Mouse (Mus musculus) intestine, embryonic 14.5 days (tissue): ENCODE data around the gene Zfp72. TPM values are rescaled to one million over a fixed set of nuclear protein-coding genes. Genes with fewer than 3 reads are reported as not detected.

ENCODE experiments used
- ATAC-seq: fragments of 200-750 bp; cut with Nextera tagmentation; replicated peaks from 2 replicates; pipeline ENCODE4 v1.8.0; 2017; ENCODE audit warnings: low read depth, moderate number of reproducible peaks, moderate TSS enrichment, moderate library complexity; ENCODE audit not compliant: low FRiP score, low TSS enrichment
- DNase-seq: peaks from one replicate; pipeline ENCODE4 v3.0.0-alpha.2; 2018; ENCODE audit warnings: low spot score
- H3K27ac ChIP-seq: fragments of 300-500 bp; sonication (generic); 2 replicates; pipeline ENCODE4 v1.5.1; 2014; ENCODE audit warnings: low read depth, mild to moderate bottlenecking, control low read depth
- H3K27me3 ChIP-seq: fragments of 300-500 bp; sonication (generic); replicated peaks from 2 replicates; pipeline ENCODE4 v1.6.1; 2014; ENCODE audit warnings: low read length, control low read depth; ENCODE audit not compliant: control insufficient read depth, insufficient read depth
- H3K36me3 ChIP-seq: fragments of 300-500 bp; sonication (generic); 2 replicates; pipeline ENCODE4 v1.6.1; 2014; ENCODE audit warnings: low read length, control low read depth; ENCODE audit not compliant: control insufficient read depth, insufficient read depth
- H3K4me1 ChIP-seq: fragments of 300-500 bp; sonication (generic); replicated peaks from 2 replicates; pipeline ENCODE4 v1.6.1; 2014; ENCODE audit warnings: low read length, control low read depth, mixed read lengths; ENCODE audit not compliant: control insufficient read depth, insufficient read depth
- H3K4me2 ChIP-seq: fragments of 300-500 bp; sonication (generic); 2 replicates; pipeline ENCODE4 v1.6.1; 2014; ENCODE audit warnings: low read length
- H3K4me3 ChIP-seq: fragments of 300-500 bp; sonication (generic); 2 replicates; pipeline ENCODE4 v1.5.1; 2014; ENCODE audit warnings: low read depth, low read length, control low read depth, mixed read lengths
- H3K9ac ChIP-seq: fragments of 300-500 bp; sonication (generic); 2 replicates; pipeline ENCODE4 v1.6.1; 2014; ENCODE audit warnings: mild to moderate bottlenecking, low read length
- H3K9me3 ChIP-seq: fragments of 300-500 bp; sonication (generic); 2 replicates; pipeline ENCODE4 v1.6.1; 2016; ENCODE audit warnings: low read length, control low read depth; ENCODE audit not compliant: control insufficient read depth
- WGBS: fragments of 180-500 bp; shearing (Covaris S2); extraction: QIAGEN DNeasy Blood & Tissue Kit; methylation state at CpG from one replicate; pipeline ENCODE4 v1.1.7; 2014; 5-methylcytosine and 5-hydroxymethylcytosine counted together
- polyA plus RNA-seq: library from polyadenylated mRNA; unstranded; fragments of >200 nt; fragmentation: Nextera tagmentation; extraction: Ambion mirVana; gene quantifications from 2 replicates; pipeline ENCODE4 v1.2.1, GENCODE M21; 2014

The Zfp72 gene
- polyA plus RNA-seq, 1 experiment from 2014 or later: 4.5 TPM

DNA sequence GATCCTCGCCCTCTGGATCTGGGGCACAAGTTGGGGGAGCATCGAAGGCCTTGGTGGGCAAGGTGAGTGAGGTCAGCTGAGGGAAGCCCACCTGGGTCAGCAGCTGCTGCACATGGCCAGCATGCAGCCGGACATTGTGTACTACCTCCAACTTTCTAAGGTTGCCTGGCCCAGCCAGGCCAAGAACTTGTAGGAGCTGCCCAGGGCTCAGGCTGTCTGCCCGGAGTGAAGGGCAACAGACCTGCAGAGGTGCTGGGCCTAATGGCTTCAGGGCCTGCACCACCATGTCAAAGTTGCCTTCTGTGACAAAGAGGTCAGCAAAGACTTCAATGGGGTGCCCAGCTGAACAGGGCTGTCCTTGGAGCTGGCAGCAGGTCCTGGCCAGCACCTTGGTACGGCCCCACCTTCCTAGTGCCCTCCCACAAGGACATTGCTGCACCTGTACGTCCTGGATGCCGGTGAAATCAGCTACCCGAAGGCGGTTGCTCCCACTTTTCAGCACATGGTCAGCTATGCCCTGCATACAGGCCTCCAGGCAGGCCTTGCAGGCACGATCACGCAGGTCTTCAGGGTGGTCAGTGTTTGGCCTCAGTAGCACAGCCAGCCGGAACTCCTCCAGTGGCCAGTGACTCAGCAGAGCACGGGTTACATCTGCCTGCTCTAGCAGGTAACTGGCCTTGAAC lies 27.3 kb downstream of the Zfp72 start:
- no peak overlapping the region for H3K9ac ChIP-seq
- ATAC-seq (peak; percentile 38; the same call in 1 of the 2 replicates), DNase-seq (no peak)
- no peaks in the 10 kb centered on the region for H3K4me1 ChIP-seq
- H3K27me3 ChIP-seq: no peaks in the 10 kb centered on the region
- no peaks in the 10 kb centered on the region for H3K9me3 ChIP-seq
- 88% methylated on average over 13 of the region's 13 CpGs for WGBS
- H3K36me3 ChIP-seq: peaks cover 33% of the 10 kb centered on the region
- H3K27ac ChIP-seq: no peak overlapping the region
- H3K4me3 ChIP-seq: no peak overlapping the region
- no peak overlapping the region for H3K4me2 ChIP-seq

DNA sequence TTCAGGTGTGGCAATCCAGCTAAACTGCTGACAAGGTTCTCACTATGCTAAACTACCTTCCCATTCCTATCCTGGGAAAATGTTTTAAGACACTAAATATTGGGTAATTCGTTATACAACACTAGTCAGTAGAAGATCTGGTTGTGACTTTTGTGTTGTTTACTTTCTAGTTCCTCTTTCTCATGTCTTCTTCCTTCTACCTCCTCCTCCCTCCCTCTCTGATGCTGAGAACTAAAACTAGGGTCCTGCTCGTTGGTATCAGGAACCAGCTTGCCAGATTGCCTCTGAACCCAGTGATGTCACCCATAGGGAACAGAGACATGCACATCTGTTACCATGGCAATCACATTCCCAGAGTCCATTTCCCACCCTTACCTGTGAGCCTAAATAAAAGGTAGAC lies 28.4 kb downstream of the Zfp72 start:
- H3K27me3 ChIP-seq: no peaks in the 10 kb centered on the region
- WGBS: 72% methylated on average over 2 of the region's 2 CpGs
- ATAC-seq (no peak), DNase-seq (no peak)
- H3K4me1 ChIP-seq: no peaks in the 10 kb centered on the region
- no peak overlapping the region for H3K27ac ChIP-seq
- no peaks in the 10 kb centered on the region for H3K9me3 ChIP-seq
- H3K9ac ChIP-seq: no peak overlapping the region
- H3K4me2 ChIP-seq: no peak overlapping the region
- peaks cover 44% of the 10 kb centered on the region for H3K36me3 ChIP-seq
- no peak overlapping the region for H3K4me3 ChIP-seq

DNA sequence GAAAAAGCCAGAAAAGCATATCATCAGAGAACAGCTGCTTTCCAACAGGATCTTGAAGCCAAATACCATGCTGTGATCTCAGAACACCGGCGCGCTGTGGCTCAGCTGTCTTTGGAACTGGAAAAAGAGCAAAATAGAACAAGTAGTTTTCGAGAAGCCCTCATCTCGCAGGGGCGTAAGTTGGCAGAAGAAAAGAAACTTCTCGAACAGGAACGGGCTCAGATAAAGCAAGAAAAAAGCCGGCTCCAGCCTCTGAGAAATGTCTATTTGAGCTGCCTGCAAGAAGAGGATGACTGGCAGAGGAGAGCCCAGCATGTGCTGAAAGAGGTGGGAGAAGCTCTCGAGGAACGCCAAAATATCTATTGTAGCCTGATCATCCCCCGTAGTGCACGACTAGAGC lies 34.1 kb downstream of the Zfp72 start:
- Histone ChIP-seq H3K9me3 (no peaks in the 10 kb centered on the region), H3K27ac (no peak overlapping the region), H3K4me2 (no peak overlapping the region), H3K9ac (no peak overlapping the region), H3K27me3 (no peaks in the 10 kb centered on the region), H3K36me3 (peaks cover 81% of the 10 kb centered on the region), H3K4me3 (no peak overlapping the region), H3K4me1 (no peaks in the 10 kb centered on the region)
- WGBS: 95% methylated on average over 13 of the region's 13 CpGs
- no peak for ATAC-seq
- no peak for DNase-seq

- peak overlapping the region; percentile 93 for H3K4me3 ChIP-seq
- no peaks in the 10 kb centered on the region for H3K9me3 ChIP-seq
- H3K27me3 ChIP-seq: no peaks in the 10 kb centered on the region
- H3K27ac ChIP-seq: peak overlapping the region; percentile 54; the same call in 1 of the 2 replicates
- peak overlapping the region; percentile 84 for H3K4me2 ChIP-seq
- under 1% methylated on average over 15 of the region's 15 CpGs for WGBS
- peak overlapping the region; percentile 91 for H3K9ac ChIP-seq
- ATAC-seq: no peak; the same call in 1 of the 2 replicates
- H3K36me3 ChIP-seq: peaks cover 25% of the 10 kb centered on the region
- peaks cover 13% of the 10 kb centered on the region for H3K4me1 ChIP-seq
- no peak for DNase-seq
Observed at GRCm38 (mm10) chr13:74350435-74350906, 40.2 kb downstream of the Zfp72 start.

DNA sequence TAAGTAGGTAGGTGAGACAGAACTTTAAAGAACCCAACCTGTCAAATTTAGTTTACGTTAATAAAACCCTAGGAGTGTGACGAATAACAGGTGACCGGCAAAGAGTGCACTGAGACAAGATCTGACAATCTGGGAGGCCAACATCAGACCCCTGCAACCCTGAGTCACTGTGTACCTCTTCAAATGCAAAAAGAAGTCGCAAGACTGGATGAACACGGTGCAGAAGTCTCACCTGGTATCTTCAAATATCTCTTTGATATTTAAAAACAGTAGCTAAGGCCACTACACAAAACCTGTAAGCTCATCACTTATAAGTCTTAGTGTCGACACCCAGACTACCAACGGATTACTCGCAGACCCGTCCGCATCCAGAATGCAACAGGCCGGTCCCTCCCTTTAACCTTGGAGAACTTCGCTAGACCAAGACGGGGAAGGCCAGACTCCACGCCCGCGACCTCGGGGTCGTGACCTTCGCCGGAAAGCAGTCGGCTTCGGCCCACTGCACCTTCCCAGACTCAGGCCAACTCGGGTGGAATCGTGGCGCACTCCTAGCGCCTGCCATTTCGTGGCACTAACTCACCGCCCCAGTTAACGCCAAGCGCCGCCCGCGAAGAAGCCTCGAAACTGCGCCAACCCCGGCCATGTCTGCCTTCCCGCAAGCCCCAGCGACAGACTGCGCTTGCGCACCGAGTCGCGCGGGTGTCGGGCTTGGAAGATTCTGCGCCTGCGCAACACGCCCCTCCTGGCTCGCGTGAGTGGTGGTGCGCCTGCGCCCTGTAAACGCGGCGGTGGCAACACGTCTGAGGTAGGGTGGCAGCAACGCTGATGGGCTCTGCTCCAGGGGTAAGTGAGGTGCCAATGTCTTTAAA lies 40.8 kb downstream of the Zfp72 start, which contains the start of the genes Sdha and Ccdc127:
Gene Sdha (minus strand): TSS at position 715 of the 869 bp plus-strand sequence.
Gene Ccdc127 (plus strand): TSS at position 744 of the 869 bp plus-strand sequence.
- H3K9ac ChIP-seq: peak within 1 kb of the TSS; percentile 91
- H3K9me3 ChIP-seq: no peaks in the 10 kb centered on the region
- H3K27ac ChIP-seq: peak within 1 kb of the TSS; percentile 78; the same call in 1 of the 2 replicates
- peaks cover 13% of the 10 kb centered on the region for H3K4me1 ChIP-seq
- peak; percentile 94 for ATAC-seq
- WGBS: 1% methylated on average over 57 of the region's 57 CpGs
- H3K4me3 ChIP-seq: peak within 1 kb of the TSS; percentile 93
- H3K4me2 ChIP-seq: peak within 1 kb of the TSS; percentile 84
- H3K27me3 ChIP-seq: no peaks in the 10 kb centered on the region
- H3K36me3 ChIP-seq: peaks cover 22% of the 10 kb centered on the region
- peak; percentile 97 for DNase-seq

- Histone ChIP-seq H3K4me2 (no peak overlapping the region), H3K9me3 (no peaks in the 10 kb centered on the region), H3K27me3 (no peaks in the 10 kb centered on the region), H3K36me3 (peaks cover 81% of the 10 kb centered on the region), H3K4me3 (no peak overlapping the region), H3K4me1 (no peaks in the 10 kb centered on the region), H3K27ac (no peak overlapping the region), H3K9ac (no peak overlapping the region)
- ATAC-seq (0 out of 2 replicates have a peak, but pooled peaks have one; percentile 43), DNase-seq (no peak)
- 50% methylated on average over 3 of the region's 3 CpGs for WGBS
Observed at GRCm38 (mm10) chr13:74341036-74341435, 49.6 kb downstream of the Zfp72 start.

GRCm38 (mm10) chr13:74329321-74329720 lies 61.3 kb downstream of the Zfp72 start:
- H3K27ac ChIP-seq: no peak overlapping the region
- no peak overlapping the region for H3K4me3 ChIP-seq
- peaks cover 78% of the 10 kb centered on the region for H3K36me3 ChIP-seq
- H3K27me3 ChIP-seq: no peaks in the 10 kb centered on the region
- no peaks in the 10 kb centered on the region for H3K4me1 ChIP-seq
- H3K9ac ChIP-seq: no peak overlapping the region
- DNase-seq: no peak
- no peak for ATAC-seq
- H3K4me2 ChIP-seq: no peak overlapping the region
- H3K9me3 ChIP-seq: no peaks in the 10 kb centered on the region
